Mouse (Mus musculus): Measurements from ENCODE around the gene Ciao2b.

DNA sequence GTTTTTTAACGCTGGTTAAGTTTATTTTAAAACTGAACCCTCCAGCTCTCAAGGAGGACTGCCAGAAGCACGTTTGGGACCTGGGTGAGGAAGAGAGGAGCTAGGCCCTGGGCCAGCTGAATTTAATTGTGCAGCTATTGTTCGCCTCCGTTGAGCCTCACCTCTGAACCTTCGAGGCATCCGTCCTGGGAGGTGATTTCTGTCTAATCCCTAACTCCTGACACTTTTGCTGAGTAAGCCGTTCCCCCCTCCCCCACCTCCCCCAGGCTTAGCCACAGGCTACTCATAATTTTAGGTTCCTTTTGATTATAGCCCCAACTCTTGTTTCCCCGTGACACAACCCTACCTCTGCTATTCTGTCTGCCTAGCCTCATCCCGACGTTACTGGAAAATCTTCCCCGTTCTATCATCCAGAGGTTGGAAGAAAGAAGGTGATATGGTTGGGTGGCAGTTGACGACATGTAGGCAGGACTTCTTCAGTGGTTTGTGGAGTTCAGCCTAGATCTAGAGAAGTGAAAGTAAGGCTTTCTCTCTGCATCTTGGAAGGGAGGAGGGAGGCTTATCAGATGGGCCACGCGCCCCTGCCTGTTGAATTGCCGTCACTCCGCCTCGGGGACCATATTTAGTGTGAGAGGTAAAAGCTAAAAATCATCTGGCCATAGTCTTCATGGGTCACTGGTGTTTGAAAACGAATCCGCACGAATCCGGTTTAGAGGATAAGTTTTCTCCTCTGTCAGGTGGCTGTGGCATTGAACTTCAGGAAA is 45.8 kb downstream of the Ciao2b start:
- TF ChIP-seq EP300 (IDR thresholded peaks at IDR 0.05; ENCODE audit: insufficient read depth, low read depth, low read length) (no peak), POLR2A (IDR thresholded peaks at IDR 0.05; ENCODE audit: insufficient read depth, low read length) (no peak)

Data from ES-Bruce4 (cell line).